7 mouse cellular contexts compared by ENCODE assay signal in the genomic region with DNA sequence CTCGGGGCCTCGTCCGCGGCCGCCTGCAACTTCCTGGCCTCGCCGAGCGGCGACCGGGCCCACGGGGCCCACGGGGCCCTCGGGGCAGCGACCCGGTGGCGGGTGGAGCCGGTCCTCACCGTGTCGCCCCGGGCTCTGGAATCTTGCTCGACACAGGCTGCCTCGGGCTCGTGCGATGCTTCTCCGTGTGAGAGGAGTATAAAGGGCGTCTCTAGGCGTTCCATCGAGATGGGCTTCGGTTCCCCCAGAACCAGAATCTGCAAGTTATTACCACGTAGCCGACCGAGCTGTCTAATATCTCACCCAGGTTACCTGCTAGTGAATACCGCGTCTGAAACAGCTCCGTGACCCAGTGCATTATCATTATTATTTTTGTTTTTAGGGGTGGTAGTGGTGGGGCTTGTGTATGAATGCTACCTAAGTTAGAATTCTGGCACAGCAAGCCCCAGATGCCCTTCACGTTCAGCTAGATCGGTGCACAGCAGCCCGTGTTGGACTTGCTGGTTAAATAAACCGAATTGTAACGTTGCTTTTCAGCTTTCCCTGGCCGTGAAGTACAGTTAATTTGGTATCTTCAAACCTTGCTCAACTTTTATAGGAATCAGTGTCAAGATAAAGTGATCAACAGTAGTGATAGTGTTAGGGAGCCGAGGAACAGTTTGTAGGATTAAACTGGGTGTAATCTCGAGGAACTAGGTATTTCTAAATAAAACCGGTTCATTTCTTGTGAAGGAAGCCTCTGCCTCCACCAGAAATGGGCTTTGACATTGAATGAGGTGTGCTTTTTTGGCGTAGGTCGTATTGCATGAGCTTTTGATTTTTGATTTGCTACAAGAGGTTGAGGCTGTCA. TPM values are rescaled to one million over a fixed set of nuclear protein-coding genes. Genes with fewer than 3 reads are reported as not detected.
DNase-seq lines count a peak whose midpoint lies in the region; ATAC-seq and TF ChIP-seq lines count a peak whose summit lies in the region.

No protein-coding gene starts in this region.

- CTCF ChIA-PET in Patski (lab: Charles Lee), result interaction anchor here (0.8 to 1.5 kb wide), 4 partner anchors 8 to 478 kb away, joined by 3 read pairs; no protein-coding TSS in a partner anchor

- peak overlapping the region; percentile 88 for H3K27ac ChIP-seq in lung, embryonic 14.5 days (ENCODE audit: low read depth)
- peak overlapping the region; percentile 90 for H3K27ac ChIP-seq in embryonic facial prominence, embryonic 13.5 days
- peak overlapping the region; percentile 92 for H3K27ac ChIP-seq in hindbrain, embryonic 15.5 days (replicated peaks)
- peak overlapping the region; percentile 75 for H3K27ac ChIP-seq in lung, embryonic 16.5 days (ENCODE audit: low read length)

- in situ Hi-C loops in Patski (cut with MboI; ENCODE audit: low pct_unique_long_range_greater_than_20kb), result loop anchor here (5.0 kb wide), 1 partner anchor 380 kb away; no protein-coding TSS in a partner anchor

- POLR2A ChIA-PET in Patski (lab: Charles Lee), result interaction anchor here (0.7 to 0.9 kb wide), 3 partner anchors 22 to 208 kb away, joined by 3 read pairs; no protein-coding TSS in a partner anchor

- H3K9me3 ChIP-seq in lung, embryonic 14.5 days (ENCODE audit: low read depth, low read length), result no peaks in the 10 kb centered on the region
- no peaks in the 10 kb centered on the region for H3K9me3 ChIP-seq in embryonic facial prominence, embryonic 13.5 days
- no peaks in the 10 kb centered on the region for H3K9me3 ChIP-seq in hindbrain, embryonic 15.5 days
- no peaks in the 10 kb centered on the region for H3K9me3 ChIP-seq in lung, embryonic 16.5 days (ENCODE audit: control insufficient read depth, low read length)

- WGBS in lung, embryonic 14.5 days, result under 1% methylated on average over 46 of the region's 46 CpGs
- WGBS in embryonic facial prominence, embryonic 13.5 days, result under 1% methylated on average over 46 of the region's 46 CpGs
- WGBS in hindbrain, embryonic 15.5 days, result under 1% methylated on average over 46 of the region's 46 CpGs
- WGBS in lung, embryonic 16.5 days, result under 1% methylated on average over 45 of the region's 46 CpGs

- H3K27me3 ChIP-seq in lung, embryonic 14.5 days (ENCODE audit: insufficient read depth, low read length), result no peaks in the 10 kb centered on the region
- no peaks in the 10 kb centered on the region for H3K27me3 ChIP-seq in Patski
- no peaks in the 10 kb centered on the region for H3K27me3 ChIP-seq in embryonic facial prominence, embryonic 13.5 days
- H3K27me3 ChIP-seq in hindbrain, embryonic 15.5 days, result no peaks in the 10 kb centered on the region
- no peaks in the 10 kb centered on the region for H3K27me3 ChIP-seq in lung, embryonic 16.5 days (ENCODE audit: control insufficient read depth, insufficient read depth, low read depth, low read length)

- peak; percentile 50 for DNase-seq in lung, embryonic 14.5 days
- no peak for DNase-seq in lung, postnatal 25 days (ENCODE audit: low spot score)
- DNase-seq in Patski (ENCODE audit: low read depth, low spot score), result no peak
- peak; percentile 23 to 70 for DNase-seq in spleen, postnatal 4 days (ENCODE audit: low spot score in 2 of 2)

- no peak for ATAC-seq in lung, embryonic 14.5 days (ENCODE audit: insufficient read depth)
- peak; percentile 23 for ATAC-seq in Patski
- no peak for ATAC-seq in embryonic facial prominence, embryonic 13.5 days (ENCODE audit: insufficient number of reproducible peaks, insufficient read depth, low FRiP score, low TSS enrichment, low read depth)
- ATAC-seq in hindbrain, embryonic 15.5 days (ENCODE audit: low FRiP score, low read depth), result no peak; the same call in 1 of the 2 replicates
- no peak for ATAC-seq in lung, embryonic 16.5 days (ENCODE audit: low read depth)

- peak overlapping the region; percentile 97 for H3K4me3 ChIP-seq in lung, embryonic 14.5 days (ENCODE audit: low read depth, low read length)
- H3K4me3 ChIP-seq in embryonic facial prominence, embryonic 13.5 days, result peak overlapping the region; percentile 98
- peak overlapping the region; percentile 99 for H3K4me3 ChIP-seq in hindbrain, embryonic 15.5 days
- peak overlapping the region; percentile 78 for H3K4me3 ChIP-seq in lung, embryonic 16.5 days (ENCODE audit: low read length)

- TF ChIP-seq CTCF in lung, embryonic 14.5 days (IDR thresholded peaks at IDR 0.05; ENCODE audit: low read depth), result no peak
- TF ChIP-seq CTCF in Patski (IDR thresholded peaks at IDR 0.05), result no peak

- peak overlapping the region; percentile 100 for H3K9ac ChIP-seq in lung, embryonic 14.5 days
- H3K9ac ChIP-seq in embryonic facial prominence, embryonic 13.5 days, result peak overlapping the region; percentile 100
- H3K9ac ChIP-seq in hindbrain, embryonic 15.5 days, result peak overlapping the region; percentile 100
- H3K9ac ChIP-seq in lung, embryonic 16.5 days (ENCODE audit: low read length), result peak overlapping the region; percentile 97

- peaks cover 6% of the 10 kb centered on the region; the same call in 1 of the 2 replicates for H3K4me1 ChIP-seq in lung, embryonic 14.5 days (ENCODE audit: insufficient read depth)
- peaks cover 20% of the 10 kb centered on the region for H3K4me1 ChIP-seq in embryonic facial prominence, embryonic 13.5 days
- H3K4me1 ChIP-seq in hindbrain, embryonic 15.5 days (replicated peaks), result peaks cover 38% of the 10 kb centered on the region
- peaks cover 12% of the 10 kb centered on the region for H3K4me1 ChIP-seq in lung, embryonic 16.5 days (replicated peaks; ENCODE audit: control insufficient read depth, insufficient read depth, low read length)

- peak overlapping the region; percentile 82 for H3K4me2 ChIP-seq in lung, embryonic 14.5 days
- peak overlapping the region; percentile 77 for H3K4me2 ChIP-seq in embryonic facial prominence, embryonic 13.5 days
- peak overlapping the region; percentile 63 for H3K4me2 ChIP-seq in hindbrain, embryonic 15.5 days
- peak overlapping the region; percentile 63 for H3K4me2 ChIP-seq in lung, embryonic 16.5 days (ENCODE audit: low read depth, low read length)

- H3K36me3 ChIP-seq in lung, embryonic 14.5 days (ENCODE audit: insufficient read depth), result peaks cover 21% of the 10 kb centered on the region
- peaks cover 13% of the 10 kb centered on the region; the same call in 1 of the 2 replicates for H3K36me3 ChIP-seq in embryonic facial prominence, embryonic 13.5 days
- H3K36me3 ChIP-seq in hindbrain, embryonic 15.5 days, result 0 out of 2 replicates have a peak, but pooled peaks cover under 1% of the 10 kb centered on the region
- 0 out of 2 replicates have a peak, but pooled peaks cover 2% of the 10 kb centered on the region for H3K36me3 ChIP-seq in lung, embryonic 16.5 days (ENCODE audit: control insufficient read depth, insufficient read depth, low read length)

RNA-seq across cellular contexts. Expression of gene Zfp326, which starts 0.8 kb away (rescaled TPM):
- polyA plus RNA-seq in lung, embryonic 14.5 days (2014; fragmentation: Nextera tagmentation; extraction: Ambion mirVana), result 43.4 and 45.8 TPM in 2 replicates
- 47.3 TPM for polyA plus RNA-seq in Patski (2021)
- 59.5 and 65.0 TPM in 2 replicates for polyA plus RNA-seq in embryonic facial prominence, embryonic 13.5 days (2015; fragmentation: Nextera tagmentation; extraction: Ambion mirVana)
- polyA plus RNA-seq in hindbrain, embryonic 15.5 days (2015; fragmentation: Nextera tagmentation; extraction: Ambion mirVana), result 43.0 and 54.0 TPM in 2 replicates
- polyA plus RNA-seq in lung, embryonic 16.5 days (2015; fragmentation: Nextera tagmentation; extraction: Ambion mirVana), result 32.1 and 35.5 TPM in 2 replicates

Comparison
In these comparisons a context has a peak if more than half of its experiments do, and no peak if none do; other contexts are left out.
1. DNase-seq: peak in lung, embryonic 14.5 days (single experiment) and spleen, postnatal 4 days (2 of 2); none in lung, postnatal 25 days (single experiment) and Patski (single experiment).
2. Peak in every context shown above with its lines, with median percentiles within 50 percentile points of each other: H3K27ac ChIP-seq, H3K4me2 ChIP-seq, H3K4me3 ChIP-seq and H3K9ac ChIP-seq.